Mouse (Mus musculus) heart, adult 2 months (tissue): Measurements from ENCODE around the gene Rap1b.

Source experiments
- CTCF ChIP-seq: fragments of 200-600 bp; IDR thresholded peaks from 2 replicates; pipeline ENCODE4 v1.8.1; 2022; ENCODE audit warnings: antibody characterized with exemption, mild to moderate bottlenecking, moderate library complexity
- EP300 ChIP-seq: fragments of 200-500 bp; IDR thresholded peaks from 2 replicates; pipeline ENCODE4 v1.6.1; 2011; ENCODE audit warnings: low read depth, low read length, control low read depth; ENCODE audit not compliant: insufficient read depth

DNA sequence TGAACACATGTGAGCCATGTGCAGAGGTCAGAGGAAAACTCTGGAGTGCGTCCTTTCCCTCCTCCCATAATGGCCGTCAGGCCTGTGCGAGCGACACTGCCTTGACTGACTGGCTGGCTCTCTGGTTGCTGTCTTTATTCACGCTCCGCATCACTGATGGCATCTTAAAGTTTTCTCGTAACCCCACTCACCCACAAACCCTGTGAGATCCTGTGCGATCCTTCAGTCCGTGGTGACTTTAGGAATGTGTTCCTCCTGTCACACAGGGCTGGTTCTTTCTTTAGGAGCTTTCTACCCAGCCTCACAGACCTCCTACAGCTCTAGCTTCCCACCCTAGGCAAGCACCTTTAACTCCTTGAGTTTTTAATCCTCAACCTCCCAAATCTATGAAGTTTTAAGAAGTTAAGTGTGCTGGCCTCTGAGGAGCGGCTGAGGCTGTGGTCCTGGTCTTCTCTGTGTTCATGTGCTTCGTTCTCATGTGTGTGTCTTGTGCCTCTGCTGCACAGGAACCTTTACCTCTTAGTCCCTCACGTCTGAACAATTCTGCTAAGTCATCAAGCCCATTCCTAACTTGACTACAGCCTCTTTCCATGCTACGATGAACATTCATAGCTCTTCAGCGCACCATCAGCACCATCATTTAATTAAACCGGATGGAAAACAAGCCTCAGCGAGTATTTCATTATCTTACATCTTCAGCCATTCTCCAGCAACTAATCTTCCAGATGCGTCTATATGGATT, 73.3 kb downstream of the Rap1b start:
- TF ChIP-seq EP300 (no peak), CTCF (no peak)
